Comparison of ENCODE assay signal across 8 mouse cellular contexts in genomic region chr15:6238133-6238532, GRCm38 (mm10).
DNase-seq lines count a peak whose midpoint lies in the region; ATAC-seq lines count a peak whose summit lies in the region.

No protein-coding gene starts in this region.

- 7% methylated on average over 6 of the region's 6 CpGs for WGBS in midbrain, embryonic 12.5 days

- no peaks in the 10 kb centered on the region for H3K9me3 ChIP-seq in midbrain, embryonic 12.5 days

- peak; percentile 95 for DNase-seq in NIH3T3 (ENCODE audit: low read depth)
- DNase-seq in cerebellum, adult 8-10 months = peak; percentile 19
- DNase-seq in frontal cortex, postnatal 10 days (ENCODE audit: low spot score in 2 of 2) = peak; percentile 25 to 79
- DNase-seq in induced T-regulatory cell, adult 2 months (ENCODE audit: low read depth) = peak; percentile 67
- DNase-seq in left cerebral cortex, postnatal 10 days (ENCODE audit: extremely low spot score in 1 of 2, low spot score in 2 of 2) = peak; percentile 61 to 86
- DNase-seq in skeletal muscle tissue, adult 2 months (ENCODE audit: low read depth, low spot score) = peak; percentile 74

- H3K4me1 ChIP-seq in midbrain, embryonic 12.5 days = no peaks in the 10 kb centered on the region

- no peak overlapping the region for H3K4me2 ChIP-seq in midbrain, embryonic 12.5 days (replicated peaks)

- H3K36me3 ChIP-seq in midbrain, embryonic 12.5 days = no peaks in the 10 kb centered on the region

- peak; percentile 83 for ATAC-seq in midbrain, embryonic 12.5 days (ENCODE audit: low FRiP score, low read depth)
- ATAC-seq in erythroid progenitor cell, adult 5-6 weeks (replicated peaks; ENCODE audit: low FRiP score, poor library complexity, severe bottlenecking) = no peak

- H3K4me3 ChIP-seq in midbrain, embryonic 12.5 days = no peak overlapping the region

- no peaks in the 10 kb centered on the region for H3K27me3 ChIP-seq in midbrain, embryonic 12.5 days

- H3K27ac ChIP-seq in midbrain, embryonic 12.5 days (replicated peaks) = no peak overlapping the region

- no peak overlapping the region for H3K9ac ChIP-seq in midbrain, embryonic 12.5 days (replicated peaks)

- intact Hi-C loops in left cerebral cortex, postnatal 10 days (cut with DNase I) = loop anchor here (2.0 to 5.0 kb wide), 4 partner anchors 149 to 389 kb away; no protein-coding TSS in a partner anchor

Comparison
In these comparisons a context has a peak if more than half of its experiments do, and no peak if none do; other contexts are left out.
1. DNase-seq: peak in every context shown above with its lines; median percentile 95 in NIH3T3; 74 in skeletal muscle tissue, adult 2 months; 74 in left cerebral cortex, postnatal 10 days; 67 in induced T-regulatory cell, adult 2 months; 52 in frontal cortex, postnatal 10 days; 19 in cerebellum, adult 8-10 months.